Mouse (Mus musculus) cerebellum, postnatal 36 days (tissue): ENCODE results near the gene Fam102a.

Experiments used
- DNase-seq, 2 experiments: peaks; one replicate each; pipeline ENCODE4 v3.0.0; 2021 to 2022; ENCODE audit warnings: mixed read lengths in 2 of 2

Fam102a gene

GRCm38 (mm10) chr2:32610610-32611229 lies 75.6 kb downstream of the Fam102a start:
- DNase-seq, result no peak

GRCm38 (mm10) chr2:32612274-32612673 lies 77.1 kb downstream of the Fam102a start:
- no peak for DNase-seq

- DNase-seq, result no peak
Observed at GRCm38 (mm10) chr2:32617109-32617508, 82.0 kb downstream of the Fam102a start.

DNA sequence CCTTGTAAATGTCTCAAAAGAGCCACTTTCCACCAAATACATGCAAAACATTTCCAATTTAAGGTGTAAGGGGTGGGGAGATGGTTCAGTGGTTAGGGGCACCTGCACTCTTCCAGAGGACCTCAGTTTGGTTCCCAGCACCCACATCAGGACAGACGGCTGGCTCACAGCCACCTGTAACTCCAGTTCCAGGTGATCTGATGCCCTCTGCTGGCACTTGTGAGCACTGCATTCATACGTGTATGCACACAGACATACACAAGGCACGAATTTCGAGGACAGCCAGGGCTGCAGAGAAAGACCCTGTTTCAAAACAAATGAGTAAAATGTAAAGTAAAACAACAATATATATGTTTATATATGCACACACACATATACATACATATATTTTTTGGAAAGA lies 82.5 kb downstream of the Fam102a start:
- no peak for DNase-seq

- no peak for DNase-seq
Observed at GRCm38 (mm10) chr2:32618051-32618450, 82.9 kb downstream of the Fam102a start.
